ENCODE assay signal across 10 mouse cellular contexts in genomic region chr9:115314556-115314955, GRCm38 (mm10). TPM values are rescaled to one million over a fixed set of nuclear protein-coding genes. Genes with fewer than 3 reads are reported as not detected.
A peak's percentile ranks its signal among the peaks of the same experiment; 100 is the strongest.
DNase-seq lines count a peak whose midpoint lies in the region; ATAC-seq lines count a peak whose summit lies in the region.
"Had no signal": no experiment of that assay in that cellular context is flagged by ENCODE, and none has a peak within 500 bp of the region (broad histone marks: within the 10 kb centered on the region; RNA-seq: fewer than 3 reads in every experiment).

No protein-coding gene starts in this region.

- 7% methylated on average over 10 of the region's 10 CpGs for WGBS in heart, embryonic 11.5 days (ENCODE audit: insufficient replicate concordance)
- 17% methylated on average over 10 of the region's 10 CpGs for WGBS in embryonic facial prominence, embryonic 12.5 days
- 10% methylated on average over 10 of the region's 10 CpGs for WGBS in intestine, embryonic 16.5 days
- WGBS in midbrain, embryonic 13.5 days = 9% methylated on average over 10 of the region's 10 CpGs

- no peak overlapping the region; the same call in 1 of the 2 replicates for H3K27ac ChIP-seq in heart, embryonic 11.5 days (ENCODE audit: low read depth, low read length)
- no peak overlapping the region for H3K27ac ChIP-seq in embryonic facial prominence, embryonic 12.5 days
- H3K27ac ChIP-seq in intestine, embryonic 16.5 days (ENCODE audit: low read length) = peak overlapping the region; percentile 26; the same call in 1 of the 2 replicates
- H3K27ac ChIP-seq in midbrain, embryonic 13.5 days = no peak overlapping the region; the same call in 1 of the 2 replicates
- H3K27ac ChIP-seq: limb, embryonic 15.5 days had no signal

- H3K9me3 ChIP-seq in heart, embryonic 11.5 days (replicated peaks; ENCODE audit: control insufficient read depth, low read length) = no peaks in the 10 kb centered on the region
- no peaks in the 10 kb centered on the region for H3K9me3 ChIP-seq in embryonic facial prominence, embryonic 12.5 days
- no peaks in the 10 kb centered on the region for H3K9me3 ChIP-seq in intestine, embryonic 16.5 days (ENCODE audit: control insufficient read depth, low read length)
- H3K9me3 ChIP-seq in midbrain, embryonic 13.5 days = peaks cover 7% of the 10 kb centered on the region; the same call in 1 of the 2 replicates
- H3K9me3 ChIP-seq: limb, embryonic 15.5 days had no signal

- H3K27me3 ChIP-seq in heart, embryonic 11.5 days (ENCODE audit: control insufficient read depth, insufficient read depth, low read length) = no peaks in the 10 kb centered on the region
- no peaks in the 10 kb centered on the region for H3K27me3 ChIP-seq in embryonic facial prominence, embryonic 12.5 days
- H3K27me3 ChIP-seq in intestine, embryonic 16.5 days (replicated peaks; ENCODE audit: control insufficient read depth, insufficient read depth, low read length) = no peaks in the 10 kb centered on the region
- peaks cover 3% of the 10 kb centered on the region; the same call in 1 of the 2 replicates for H3K27me3 ChIP-seq in midbrain, embryonic 13.5 days
- H3K27me3 ChIP-seq: limb, embryonic 15.5 days had no signal

- DNase-seq in heart, adult 8-10 months (ENCODE audit: low spot score) = no peak
- DNase-seq in thymus, postnatal 4 days = no peak
- no peak for DNase-seq in right cerebral cortex, postnatal 25 days
- DNase-seq: adrenal gland, postnatal 14 days had no signal

- ATAC-seq in heart, embryonic 11.5 days (replicated peaks; ENCODE audit: insufficient number of reproducible peaks, low FRiP score, low TSS enrichment) = no peak
- ATAC-seq in embryonic facial prominence, embryonic 12.5 days (ENCODE audit: insufficient number of reproducible peaks, insufficient read depth, low FRiP score, low TSS enrichment) = no peak
- ATAC-seq in intestine, embryonic 16.5 days = no peak
- no peak for ATAC-seq in midbrain, embryonic 13.5 days
- no peak for ATAC-seq in megakaryocyte-erythroid progenitor cell, adult 5-6 weeks (replicated peaks; ENCODE audit: low FRiP score, low TSS enrichment, poor library complexity, severe bottlenecking)

- peak overlapping the region; percentile 27 for H3K4me3 ChIP-seq in heart, embryonic 11.5 days (ENCODE audit: low read depth, low read length)
- H3K4me3 ChIP-seq in embryonic facial prominence, embryonic 12.5 days = no peak overlapping the region
- peak overlapping the region; percentile 31 for H3K4me3 ChIP-seq in intestine, embryonic 16.5 days (ENCODE audit: low read length)
- 0 out of 2 replicates have a peak overlapping the region, but pooled peaks have one; percentile 0 for H3K4me3 ChIP-seq in midbrain, embryonic 13.5 days (replicated peaks)
- H3K4me3 ChIP-seq: limb, embryonic 15.5 days had no signal

- H3K4me1 ChIP-seq in heart, embryonic 11.5 days (ENCODE audit: control insufficient read depth, insufficient read depth, low read length) = no peaks in the 10 kb centered on the region
- H3K4me1 ChIP-seq in embryonic facial prominence, embryonic 12.5 days = peaks cover 3% of the 10 kb centered on the region; the same call in 1 of the 2 replicates
- 0 out of 2 replicates have a peak, but pooled peaks cover 2% of the 10 kb centered on the region for H3K4me1 ChIP-seq in intestine, embryonic 16.5 days (ENCODE audit: control insufficient read depth, insufficient read depth, low read length)
- H3K4me1 ChIP-seq in midbrain, embryonic 13.5 days (replicated peaks) = peaks cover 4% of the 10 kb centered on the region
- H3K4me1 ChIP-seq: limb, embryonic 15.5 days had no signal

- H3K36me3 ChIP-seq in heart, embryonic 11.5 days (ENCODE audit: control insufficient read depth, insufficient read depth, low read length) = no peaks in the 10 kb centered on the region
- no peaks in the 10 kb centered on the region for H3K36me3 ChIP-seq in embryonic facial prominence, embryonic 12.5 days
- no peaks in the 10 kb centered on the region for H3K36me3 ChIP-seq in intestine, embryonic 16.5 days (ENCODE audit: control insufficient read depth, insufficient read depth, low read length)
- no peaks in the 10 kb centered on the region for H3K36me3 ChIP-seq in midbrain, embryonic 13.5 days
- H3K36me3 ChIP-seq: limb, embryonic 15.5 days had no signal

- H3K4me2 ChIP-seq in heart, embryonic 11.5 days = peak overlapping the region; percentile 53
- H3K4me2 ChIP-seq in embryonic facial prominence, embryonic 12.5 days (replicated peaks) = peak overlapping the region; percentile 29; the same call in 1 of the 2 replicates
- H3K4me2 ChIP-seq in intestine, embryonic 16.5 days (ENCODE audit: low read depth, low read length) = peak overlapping the region; percentile 28
- H3K4me2 ChIP-seq in midbrain, embryonic 13.5 days (replicated peaks) = peak overlapping the region; percentile 26
- H3K4me2 ChIP-seq: limb, embryonic 15.5 days had no signal

- H3K9ac ChIP-seq in heart, embryonic 11.5 days (ENCODE audit: low read depth, low read length) = no peak overlapping the region
- no peak overlapping the region for H3K9ac ChIP-seq in embryonic facial prominence, embryonic 12.5 days
- peak overlapping the region; percentile 50; the same call in 1 of the 2 replicates for H3K9ac ChIP-seq in intestine, embryonic 16.5 days (ENCODE audit: low read depth, low read length)
- no peak overlapping the region for H3K9ac ChIP-seq in midbrain, embryonic 13.5 days (replicated peaks)
- H3K9ac ChIP-seq: limb, embryonic 15.5 days had no signal

RNA-seq across cellular contexts. Expression of gene Stt3b, which starts 4.3 kb away (rescaled TPM):
- polyA plus RNA-seq in heart, embryonic 11.5 days (2014; fragmentation: Nextera tagmentation; extraction: Ambion mirVana) = 84.7 and 102 TPM in 2 replicates
- 10 to 100 TPM; 48.7 to 53.5 (median 50.0) TPM for total RNA-seq in heart, adult 8-10 months (2022)
- 118 and 121 TPM in 2 replicates for polyA plus RNA-seq in embryonic facial prominence, embryonic 12.5 days (2016; fragmentation: Nextera tagmentation; extraction: Ambion mirVana)
- polyA plus RNA-seq in intestine, embryonic 16.5 days (2015; fragmentation: Nextera tagmentation; extraction: Ambion mirVana) = 108 and 127 TPM in 2 replicates
- polyA plus RNA-seq in midbrain, embryonic 13.5 days (2015; fragmentation: Nextera tagmentation; extraction: Ambion mirVana) = 68.3 and 74.2 TPM in 2 replicates
- total RNA-seq in megakaryocyte-erythroid progenitor cell, adult 5-6 weeks (2014; fragmentation: Nextera tagmentation) = 97.1 and 101 TPM in 2 replicates
- 94.4 and 108 TPM in 2 replicates for total RNA-seq in megakaryocyte-erythroid progenitor cell, adult 5-6 weeks (2017)
